ENCODE assay signal across 1 mouse cellular context in the genomic region with DNA sequence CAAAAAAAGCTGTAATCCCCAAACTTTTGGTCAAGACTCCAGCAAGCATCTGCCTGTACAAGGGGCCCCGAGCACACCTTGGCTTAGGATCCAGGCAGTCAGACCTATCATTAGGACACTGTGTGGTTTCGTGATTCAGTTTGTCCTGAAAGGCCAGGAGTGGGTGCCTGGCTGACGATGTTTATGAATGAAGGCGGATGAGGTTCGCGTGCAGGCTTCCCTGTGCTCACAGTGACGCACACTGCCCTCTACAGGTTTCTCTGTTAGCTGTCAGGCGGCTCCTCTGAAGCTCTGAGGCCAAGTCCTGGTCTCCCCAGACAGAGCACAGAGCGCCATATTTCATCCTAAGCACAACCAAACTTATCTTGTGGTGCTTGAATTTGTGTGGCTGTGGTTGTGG.
TF ChIP-seq lines count a peak whose summit lies in the region.

No protein-coding gene starts in this region.

TF ChIP-seq in CH12.LX, 34 proteins besides CTCF, POLR2A, EP300 and RAD21:
- TF ChIP-seq ETS1 (conservative IDR thresholded peaks at IDR 0.05; ENCODE audit: low read depth, low read length) (peak; percentile 67; the same call in 1 of the 2 replicates), MAX (IDR thresholded peaks at IDR 0.05; ENCODE audit: low read length) (peak; percentile 84), ZC3H11A (IDR thresholded peaks at IDR 0.05; ENCODE audit: low read depth, low read length) (peak; percentile 83), USF1 (IDR thresholded peaks at IDR 0.05; ENCODE audit: low read depth, low read length) (no peak), TCF12 (IDR thresholded peaks at IDR 0.05; ENCODE audit: low read depth, low read length) (peak; percentile 81), ZMIZ1 (IDR thresholded peaks at IDR 0.05; ENCODE audit: low read depth, low read length) (no peak; the same call in 1 of the 2 replicates), JUND (conservative IDR thresholded peaks at IDR 0.05; ENCODE audit: low read depth, low read length) (peak; percentile 40; the same call in 1 of the 2 replicates), IRF4 (IDR thresholded peaks at IDR 0.05; ENCODE audit: low read depth, low read length) (peak; percentile 84), NRF1 (IDR thresholded peaks at IDR 0.05; ENCODE audit: low read depth, low read length) (0 out of 2 replicates have a peak, but pooled peaks have one; percentile 24), UBTF (IDR thresholded peaks at IDR 0.05; ENCODE audit: low read depth, low read length) (no peak), PAX5 (IDR thresholded peaks at IDR 0.05; ENCODE audit: low read length) (no peak), ELF1 (IDR thresholded peaks at IDR 0.05; ENCODE audit: low read depth, low read length) (peak; percentile 60; the same call in 1 of the 2 replicates), ZKSCAN1 (IDR thresholded peaks at IDR 0.05; ENCODE audit: borderline replicate concordance, low read depth, low read length) (no peak), MYC (IDR thresholded peaks at IDR 0.05; ENCODE audit: low read depth, low read length) (peak; percentile 94), POLR2AphosphoS2 (IDR thresholded peaks at IDR 0.05; ENCODE audit: low read depth, low read length) (no peak), BHLHE40 (IDR thresholded peaks at IDR 0.05; ENCODE audit: low read depth, low read length) (peak; percentile 89), MXI1 (IDR thresholded peaks at IDR 0.05; ENCODE audit: low read depth, low read length) (peak; percentile 62; the same call in 1 of the 2 replicates), TBP (conservative IDR thresholded peaks at IDR 0.05; ENCODE audit: low read depth, low read length) (peak; percentile 36; the same call in 1 of the 2 replicates), SIN3A (IDR thresholded peaks at IDR 0.05; ENCODE audit: low read length) (peak; percentile 77), MEF2A (IDR thresholded peaks at IDR 0.05; ENCODE audit: borderline replicate concordance, low read depth, low read length) (peak; percentile 44; the same call in 1 of the 2 replicates), SMC3 (IDR thresholded peaks at IDR 0.05; ENCODE audit: low read depth, low read length) (peak; percentile 94), NELFE (IDR thresholded peaks at IDR 0.05; ENCODE audit: low read depth, low read length) (peak; percentile 54; the same call in 1 of the 2 replicates), GABPA (IDR thresholded peaks at IDR 0.05; ENCODE audit: insufficient replicate concordance, low read depth, low read length) (no peak)
